Mouse (Mus musculus) liver, embryonic 14.5 days (tissue): ENCODE results near the gene Kif5c. TPM values are rescaled to one million over a fixed set of nuclear protein-coding genes. Genes with fewer than 3 reads are reported as not detected.

Experiments used
- ATAC-seq: fragments of 200-750 bp; cut with Nextera tagmentation; 2 replicates; pipeline ENCODE4 v1.8.0; 2017; ENCODE audit warnings: moderate number of reproducible peaks, mild to moderate bottlenecking, moderate library complexity; ENCODE audit not compliant: insufficient read depth
- DNase-seq, 3 experiments: peaks; one replicate each; pipeline ENCODE4 v3.0.0-alpha.2; 2012 to 2013; ENCODE audit warnings: low read depth in 3 of 3, low spot score in 3 of 3
- H3K27ac ChIP-seq: fragments of 300-500 bp; sonication (generic); 2 replicates; pipeline ENCODE4 v1.5.1; 2014; ENCODE audit warnings: moderate library complexity, mild to moderate bottlenecking, control low read depth, inconsistent platforms
- H3K27me3 ChIP-seq: fragments of 300-500 bp; sonication (generic); 2 replicates; pipeline ENCODE4 v1.6.1; 2014; ENCODE audit warnings: mild to moderate bottlenecking, low read length, moderate library complexity; ENCODE audit not compliant: control insufficient read depth, insufficient read depth
- H3K36me3 ChIP-seq: fragments of 300-500 bp; sonication (generic); replicated peaks from 2 replicates; pipeline ENCODE4 v1.6.1; 2014; ENCODE audit warnings: low read depth; ENCODE audit not compliant: control insufficient read depth, insufficient read depth
- H3K4me1 ChIP-seq, 2 experiments: fragments of 200-500 bp in 1 of 2; fragments of 300-500 bp in 1 of 2; sonication (generic) in 1 of 2; replicated peaks; 2 replicates each; pipeline ENCODE4 v1.6.1; 2012 to 2014; ENCODE audit warnings: antibody characterized with exemption in 1 of 2, inconsistent platforms in 1 of 2, low read length in 1 of 2; ENCODE audit not compliant: control insufficient read depth in 2 of 2, insufficient read depth in 2 of 2
- H3K4me2 ChIP-seq: fragments of 300-500 bp; sonication (generic); 2 replicates; pipeline ENCODE4 v1.6.1; 2014; ENCODE audit warnings: low read depth, mild to moderate bottlenecking, control low read depth, moderate library complexity
- H3K4me3 ChIP-seq, 2 experiments: fragments of 200-500 bp in 1 of 2; fragments of 300-500 bp in 1 of 2; sonication (generic) in 1 of 2; 2 replicates each; pipeline ENCODE4 v1.5.1; 2012 to 2014; ENCODE audit warnings: low read depth in 2 of 2, low read length in 2 of 2, mild to moderate bottlenecking in 2 of 2, control low read depth in 1 of 2, inconsistent platforms in 1 of 2, moderate library complexity in 1 of 2; ENCODE audit not compliant: insufficient read depth in 1 of 2
- H3K9ac ChIP-seq: fragments of 300-500 bp; sonication (generic); replicated peaks from 2 replicates; pipeline ENCODE4 v1.6.1; 2014; ENCODE audit warnings: mild to moderate bottlenecking, control low read depth, moderate library complexity
- H3K9me3 ChIP-seq: fragments of 300-500 bp; sonication (generic); 2 replicates; pipeline ENCODE4 v1.6.1; 2016; ENCODE audit warnings: low read length, mixed read lengths; ENCODE audit not compliant: control insufficient read depth
- CTCF ChIP-seq: IDR thresholded peaks from 2 replicates; pipeline ENCODE4 v1.5.1; 2016; ENCODE audit warnings: antibody characterized with exemption, low read depth, control low read depth
- EP300 ChIP-seq: IDR thresholded peaks from 2 replicates; pipeline ENCODE4 v1.6.1; 2016; ENCODE audit warnings: antibody characterized with exemption, low read depth
- WGBS: fragments of 180-500 bp; shearing (Covaris S2); extraction: QIAGEN DNeasy Blood & Tissue Kit; methylation state at CpG from one replicate; pipeline ENCODE4 v1.1.7; 2014; ENCODE audit not compliant: insufficient replicate concordance; 5-methylcytosine and 5-hydroxymethylcytosine counted together
- polyA plus RNA-seq, 2 experiments: library from polyadenylated mRNA; depleted of rRNA in 1 of 2; stranded (reverse) in 1 of 2; unstranded in 1 of 2; fragments of >200 nt; fragmentation: Nextera tagmentation in 1 of 2; extraction: Ambion mirVana in 1 of 2; gene quantifications; 2 replicates each; pipeline versions ENCODE4 v1.2.1 to v1.2.3; 2012 to 2014

Kif5c gene
- polyA plus RNA-seq, 2 experiments = 0.10 to 0.17 TPM

GRCm38 (mm10) chr2:49672501-49672874, 53.4 kb downstream of the Kif5c start:
- 68% methylated on average over 7 of the region's 7 CpGs for WGBS
- ATAC-seq = no peak
- DNase-seq = no peak
- H3K9me3 ChIP-seq = no peaks in the 10 kb centered on the region
- no peak overlapping the region for H3K27ac ChIP-seq
- H3K9ac ChIP-seq = no peak overlapping the region
- no peak overlapping the region for H3K4me2 ChIP-seq
- no peaks in the 10 kb centered on the region for H3K27me3 ChIP-seq
- TF ChIP-seq EP300 (no peak), CTCF (no peak)
- H3K4me3 ChIP-seq = no peak overlapping the region
- H3K4me1 ChIP-seq = no peaks in the 10 kb centered on the region
- no peaks in the 10 kb centered on the region for H3K36me3 ChIP-seq

GRCm38 (mm10) chr2:49676020-49676419, 56.9 kb downstream of the Kif5c start:
- Histone ChIP-seq H3K9me3 (no peaks in the 10 kb centered on the region), H3K27me3 (no peaks in the 10 kb centered on the region), H3K27ac (no peak overlapping the region), H3K4me2 (no peak overlapping the region), H3K4me1 (no peaks in the 10 kb centered on the region), H3K4me3 (no peak overlapping the region), H3K36me3 (no peaks in the 10 kb centered on the region), H3K9ac (no peak overlapping the region)
- DNase-seq = no peak
- TF ChIP-seq EP300 = no peak
- TF ChIP-seq CTCF = no peak
- WGBS = 74% methylated on average over 12 of the region's 12 CpGs
- ATAC-seq = no peak

GRCm38 (mm10) chr2:49678386-49678785, 59.3 kb downstream of the Kif5c start:
- Histone ChIP-seq H3K9me3 (no peaks in the 10 kb centered on the region), H3K4me1 (no peaks in the 10 kb centered on the region), H3K36me3 (no peaks in the 10 kb centered on the region), H3K4me2 (no peak overlapping the region), H3K27ac (no peak overlapping the region), H3K27me3 (no peaks in the 10 kb centered on the region), H3K9ac (no peak overlapping the region), H3K4me3 (no peak overlapping the region)
- TF ChIP-seq CTCF (no peak), EP300 (no peak)
- ATAC-seq (no peak), DNase-seq (no peak)
- 63% methylated on average over 7 of the region's 7 CpGs for WGBS

DNA sequence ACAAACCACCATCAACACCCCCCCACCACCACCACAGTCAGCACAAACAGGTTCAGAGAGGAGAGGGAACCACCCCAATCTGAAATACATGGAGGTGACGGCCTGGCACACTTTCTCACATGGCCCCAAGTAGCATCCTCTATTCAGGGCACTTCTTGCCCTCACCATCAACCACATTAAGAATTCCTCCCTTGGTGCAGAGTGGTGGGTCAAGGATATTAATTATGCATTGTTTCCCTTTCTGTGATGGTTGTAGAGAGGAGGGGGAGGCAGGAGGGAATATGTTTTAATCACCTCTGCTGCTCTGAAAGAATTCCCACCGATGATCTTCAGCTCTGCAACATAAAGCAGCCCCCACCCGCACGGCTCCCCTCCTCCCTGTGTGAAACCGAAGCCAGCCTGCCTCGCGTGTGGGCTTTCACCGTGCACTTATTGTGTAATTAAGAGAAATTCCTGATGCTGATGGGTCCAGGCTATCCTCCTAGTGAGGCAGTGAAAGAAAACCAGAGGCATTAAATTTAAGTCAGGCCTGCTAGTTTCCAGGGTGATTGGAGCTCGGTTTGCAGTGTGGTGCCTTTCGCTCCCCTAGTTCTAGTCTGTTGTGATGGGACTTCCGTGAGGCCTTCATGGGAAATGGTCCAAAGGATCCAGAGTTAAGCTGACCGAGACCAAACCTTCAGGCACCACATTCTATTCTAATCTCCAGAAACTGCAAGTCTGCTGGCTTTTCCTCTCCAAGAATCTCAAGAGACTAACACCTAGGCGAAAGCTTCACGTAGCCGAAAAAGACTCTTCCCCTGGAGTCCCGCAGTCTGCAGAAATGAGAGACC, 60.3 kb downstream of the Kif5c start:
- ATAC-seq (no peak), DNase-seq (no peak)
- H3K4me2 ChIP-seq = no peak overlapping the region
- no peaks in the 10 kb centered on the region for H3K36me3 ChIP-seq
- H3K4me1 ChIP-seq = no peaks in the 10 kb centered on the region
- no peak overlapping the region for H3K9ac ChIP-seq
- H3K4me3 ChIP-seq = no peak overlapping the region
- no peaks in the 10 kb centered on the region for H3K9me3 ChIP-seq
- H3K27me3 ChIP-seq = no peaks in the 10 kb centered on the region
- TF ChIP-seq CTCF (no peak), EP300 (no peak)
- WGBS = 79% methylated on average over 16 of the region's 16 CpGs
- H3K27ac ChIP-seq = no peak overlapping the region

DNA sequence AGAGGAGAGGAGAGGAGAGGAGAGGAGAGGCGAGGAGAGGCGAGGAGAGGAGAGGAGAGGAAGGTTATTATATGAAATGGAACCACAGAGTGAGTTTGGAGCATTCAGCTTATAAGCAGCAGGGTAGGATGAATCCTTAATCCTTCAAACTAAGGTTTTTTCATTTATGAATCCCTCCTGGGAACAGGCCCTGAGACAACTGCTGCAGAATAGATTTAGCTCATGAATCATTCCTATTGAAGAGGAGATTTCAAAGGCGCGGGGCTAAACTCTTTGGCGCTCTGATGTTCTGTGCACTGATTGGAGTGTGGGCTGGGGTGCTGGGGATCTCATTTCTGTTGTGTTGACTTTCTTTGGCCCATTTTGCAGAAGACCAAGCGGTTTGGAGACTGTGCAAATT, 63.7 kb downstream of the Kif5c start:
- Histone ChIP-seq H3K4me3 (no peak overlapping the region), H3K4me1 (no peaks in the 10 kb centered on the region), H3K36me3 (no peaks in the 10 kb centered on the region), H3K27ac (no peak overlapping the region), H3K9me3 (no peaks in the 10 kb centered on the region), H3K4me2 (no peak overlapping the region), H3K9ac (no peak overlapping the region), H3K27me3 (no peaks in the 10 kb centered on the region)
- TF ChIP-seq EP300 = no peak
- no peak for TF ChIP-seq CTCF
- 68% methylated on average over 6 of the region's 6 CpGs for whole genome bisulfite sequencing
- ATAC-seq (no peak), DNase-seq (no peak)
